Mouse (Mus musculus) hindbrain, postnatal 0 days (tissue): ENCODE results near the gene Bri3bp. TPM values are rescaled to one million over a fixed set of nuclear protein-coding genes. Genes with fewer than 3 reads are reported as not detected.

Experiments
- ATAC-seq: fragments of 200-750 bp; cut with Nextera tagmentation; 2 replicates; pipeline ENCODE4 v1.8.0; 2017; ENCODE audit warnings: mild to moderate bottlenecking, moderate TSS enrichment, moderate library complexity
- DNase-seq: peaks from one replicate; pipeline ENCODE4 v3.0.0-alpha.2; 2015; ENCODE audit warnings: low spot score
- H3K27ac ChIP-seq: fragments of 300-500 bp; sonication (generic); 2 replicates; pipeline ENCODE4 v1.5.1; 2014; ENCODE audit warnings: mild to moderate bottlenecking
- H3K27me3 ChIP-seq: fragments of 300-500 bp; sonication (generic); 2 replicates; pipeline ENCODE4 v1.6.1; 2014; ENCODE audit warnings: low read length, mixed read lengths; ENCODE audit not compliant: insufficient read depth
- H3K36me3 ChIP-seq: fragments of 300-500 bp; sonication (generic); 2 replicates; pipeline ENCODE4 v1.6.1; 2014; ENCODE audit warnings: low read length, mixed read lengths; ENCODE audit not compliant: insufficient read depth
- H3K4me1 ChIP-seq: fragments of 300-500 bp; sonication (generic); 2 replicates; pipeline ENCODE4 v1.6.1; 2014; ENCODE audit warnings: antibody characterized with exemption, low read length, mixed read lengths; ENCODE audit not compliant: insufficient read depth
- H3K4me2 ChIP-seq: fragments of 300-500 bp; sonication (generic); 2 replicates; pipeline ENCODE4 v1.6.1; 2014; ENCODE audit warnings: low read depth, mild to moderate bottlenecking, low read length, moderate library complexity, mixed read lengths
- H3K4me3 ChIP-seq: fragments of 300-500 bp; sonication (generic); 2 replicates; pipeline ENCODE4 v1.5.1; 2014; ENCODE audit warnings: low read length
- H3K9ac ChIP-seq: fragments of 300-500 bp; sonication (generic); replicated peaks from 2 replicates; pipeline ENCODE4 v1.6.1; 2014; ENCODE audit warnings: mild to moderate bottlenecking, low read length, moderate library complexity, mixed read lengths
- H3K9me3 ChIP-seq: fragments of 300-500 bp; sonication (generic); 2 replicates; pipeline ENCODE4 v1.6.1; 2016; ENCODE audit warnings: low read length, mixed read lengths
- CTCF ChIP-seq: IDR thresholded peaks from 2 replicates; pipeline ENCODE4 v1.5.1; 2016; ENCODE audit warnings: antibody characterized with exemption, control low read depth, low read depth
- WGBS: fragments of 180-500 bp; shearing (Covaris S2); extraction: QIAGEN DNeasy Blood & Tissue Kit; methylation state at CpG from one replicate; pipeline ENCODE4 v1.1.7; 2014; 5-methylcytosine and 5-hydroxymethylcytosine counted together
- polyA plus RNA-seq: library from polyadenylated mRNA; unstranded; fragments of >200 nt; fragmentation: Nextera tagmentation; extraction: Ambion mirVana; gene quantifications from 2 replicates; pipeline ENCODE4 v1.2.1, GENCODE M21; 2015
- total RNA-seq: library from RNA; depleted of rRNA; stranded (reverse); fragments of >200 nt; gene quantifications from 2 replicates; pipeline ENCODE4 v1.2.3, GENCODE M21; 2014

The Bri3bp gene
- total and polyA plus RNA-seq, 2 experiments from 2014 or later: 44.2 to 91.2 TPM

- DNase-seq: no peak
- no peak for TF ChIP-seq CTCF
- peaks cover 18% of the 10 kb centered on the region for H3K4me1 ChIP-seq
- H3K36me3 ChIP-seq: no peaks in the 10 kb centered on the region
- no peak overlapping the region for H3K9ac ChIP-seq
- H3K9me3 ChIP-seq: no peaks in the 10 kb centered on the region
- ATAC-seq: no peak
- 42% methylated on average over 3 of the region's 3 CpGs for WGBS
- no peak overlapping the region for H3K4me3 ChIP-seq
- H3K27me3 ChIP-seq: no peaks in the 10 kb centered on the region
- H3K4me2 ChIP-seq: 0 out of 2 replicates have a peak overlapping the region, but pooled peaks have one; percentile 49
- H3K27ac ChIP-seq: peak overlapping the region; percentile 99; the same call in 1 of the 2 replicates
Observed at GRCm38 (mm10) chr5:125395008-125395407, 46.4 kb upstream of the Bri3bp start.

DNA sequence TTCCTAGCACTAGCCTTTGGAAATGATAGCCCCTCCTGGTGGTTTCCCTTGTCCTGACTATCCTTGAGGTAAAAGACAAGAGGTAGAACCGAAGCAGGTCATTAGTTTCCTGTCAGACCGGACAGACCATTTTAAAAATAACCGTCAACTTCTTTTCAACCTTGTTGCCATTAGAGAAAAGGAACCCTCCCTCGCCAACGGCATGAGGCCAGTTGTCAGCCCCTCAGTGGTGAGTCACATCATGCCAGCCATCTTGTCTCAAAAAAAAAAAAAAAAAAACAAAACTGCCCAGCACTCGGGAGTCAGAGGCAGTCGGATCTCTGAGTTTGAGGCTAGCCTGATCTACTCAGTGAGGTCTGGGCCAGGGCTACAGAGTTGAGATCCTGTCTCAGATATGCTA lies 40.5 kb upstream of the Bri3bp start:
- no peak for DNase-seq
- Histone ChIP-seq H3K4me2 (no peak overlapping the region), H3K9me3 (no peaks in the 10 kb centered on the region), H3K27ac (no peak overlapping the region), H3K36me3 (no peaks in the 10 kb centered on the region), H3K4me3 (no peak overlapping the region), H3K27me3 (no peaks in the 10 kb centered on the region), H3K4me1 (no peaks in the 10 kb centered on the region), H3K9ac (no peak overlapping the region)
- no peak for TF ChIP-seq CTCF
- WGBS: 51% methylated on average over 7 of the region's 7 CpGs
- no peak for ATAC-seq

DNA sequence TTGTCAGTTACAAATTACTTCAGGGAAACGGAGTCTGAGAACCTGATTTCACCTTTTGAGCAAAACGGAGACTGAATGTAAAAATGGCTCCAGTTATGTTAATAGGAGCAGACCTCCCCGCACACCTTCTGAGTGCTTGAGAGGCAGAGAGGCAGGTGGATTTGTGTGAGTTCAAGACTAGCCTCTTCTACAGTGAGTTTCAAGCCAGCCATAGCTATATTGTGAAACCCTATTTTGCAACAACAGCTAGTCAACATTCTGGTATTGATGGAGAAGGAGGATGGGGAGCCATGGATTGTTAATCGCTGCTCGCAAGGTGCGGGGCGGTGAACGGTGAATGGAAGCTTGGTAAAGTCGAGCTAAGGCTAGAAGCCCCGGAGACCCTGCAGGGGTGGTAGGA lies 38.9 kb upstream of the Bri3bp start:
- no peak for DNase-seq
- no peak for TF ChIP-seq CTCF
- 61% methylated on average over 10 of the region's 10 CpGs for WGBS
- ATAC-seq: no peak
- peaks cover 6% of the 10 kb centered on the region for H3K4me1 ChIP-seq
- H3K9me3 ChIP-seq: no peaks in the 10 kb centered on the region
- no peaks in the 10 kb centered on the region for H3K27me3 ChIP-seq
- H3K4me2 ChIP-seq: no peak overlapping the region
- no peaks in the 10 kb centered on the region for H3K36me3 ChIP-seq
- no peak overlapping the region for H3K4me3 ChIP-seq
- no peak overlapping the region for H3K27ac ChIP-seq
- H3K9ac ChIP-seq: no peak overlapping the region

- Histone ChIP-seq H3K27me3 (no peaks in the 10 kb centered on the region), H3K9me3 (no peaks in the 10 kb centered on the region), H3K4me1 (peaks cover 6% of the 10 kb centered on the region), H3K9ac (no peak overlapping the region), H3K27ac (no peak overlapping the region), H3K4me3 (no peak overlapping the region), H3K36me3 (no peaks in the 10 kb centered on the region), H3K4me2 (no peak overlapping the region)
- ATAC-seq (no peak), DNase-seq (no peak)
- no peak for TF ChIP-seq CTCF
- WGBS: 67% methylated on average over 6 of the region's 6 CpGs
Observed at GRCm38 (mm10) chr5:125402991-125403390, 38.4 kb upstream of the Bri3bp start.

DNA sequence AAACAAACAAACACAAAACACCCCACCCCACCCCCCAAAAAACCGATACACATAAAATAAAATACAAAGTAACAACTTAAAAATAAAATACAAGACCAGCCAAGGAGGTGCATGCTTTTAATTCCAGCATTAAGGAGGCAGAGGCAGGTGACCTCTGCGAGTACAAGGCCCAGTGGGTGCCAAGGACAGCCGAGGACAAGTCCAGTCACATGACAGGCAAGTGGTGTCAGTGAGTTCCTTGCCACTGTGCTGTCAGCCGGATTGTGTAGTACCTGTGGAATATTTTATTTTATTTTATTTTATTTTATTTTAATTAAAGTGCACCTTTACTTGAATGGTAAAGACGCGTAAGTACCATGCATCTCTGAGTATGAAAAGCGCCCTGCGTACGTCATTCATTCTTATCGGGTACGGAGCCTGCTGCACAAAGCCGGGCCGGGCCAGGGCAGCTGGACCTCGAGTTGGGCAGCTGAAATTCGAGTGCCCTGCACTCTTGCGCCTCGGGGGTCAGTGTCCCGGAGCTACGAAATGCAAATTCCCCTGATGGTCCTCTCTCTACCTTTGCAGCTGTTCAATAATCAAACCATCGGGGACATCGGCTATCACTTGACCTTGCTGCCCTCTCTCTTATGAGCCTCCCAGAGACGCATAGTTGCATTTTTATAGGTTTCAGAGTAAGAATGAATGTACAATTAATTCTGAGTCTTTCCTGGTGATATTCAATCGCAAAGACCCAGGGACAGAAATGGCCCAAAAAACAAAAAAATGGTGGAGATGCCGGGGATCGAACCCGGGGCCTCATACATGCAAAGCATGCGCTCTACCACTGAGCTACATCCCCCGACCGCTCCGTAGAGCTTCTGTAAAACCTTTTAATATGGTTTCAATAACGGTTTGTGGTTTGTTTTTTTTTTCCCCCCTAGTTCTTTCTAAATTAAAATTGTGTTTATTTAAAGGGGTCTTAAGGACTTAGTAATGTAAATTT lies 37.6 kb upstream of the Bri3bp start:
- Histone ChIP-seq H3K4me2 (peak overlapping the region; percentile 83), H3K4me1 (peaks cover 6% of the 10 kb centered on the region), H3K4me3 (peak overlapping the region; percentile 46), H3K27ac (peak overlapping the region; percentile 76), H3K27me3 (no peaks in the 10 kb centered on the region), H3K9me3 (no peaks in the 10 kb centered on the region), H3K9ac (peak overlapping the region; percentile 44), H3K36me3 (no peaks in the 10 kb centered on the region)
- no peak for TF ChIP-seq CTCF
- peak; percentile 83 for DNase-seq
- WGBS: 11% methylated on average over 31 of the region's 31 CpGs
- no peak for ATAC-seq

DNA sequence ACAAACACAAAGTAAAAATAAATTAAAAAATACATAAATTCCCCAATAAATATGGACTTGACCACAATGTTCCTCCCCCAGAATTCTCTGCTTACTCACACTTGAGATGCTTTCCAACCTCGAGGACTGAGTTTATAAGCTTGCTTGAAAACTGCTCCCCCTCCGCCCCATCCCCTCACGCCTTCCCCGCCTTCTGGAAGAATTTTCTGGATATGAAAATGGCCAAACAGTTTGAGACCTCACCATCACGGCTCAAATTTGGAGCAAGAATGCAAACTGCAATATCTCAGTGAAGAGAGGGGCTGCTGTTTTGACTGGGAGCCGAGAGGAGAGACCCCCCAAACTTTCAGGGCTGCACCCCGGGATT lies 36.8 kb upstream of the Bri3bp start:
- Histone ChIP-seq H3K4me3 (peak overlapping the region; percentile 46), H3K9ac (peak overlapping the region; percentile 67), H3K36me3 (no peaks in the 10 kb centered on the region), H3K4me1 (peaks cover 6% of the 10 kb centered on the region), H3K9me3 (no peaks in the 10 kb centered on the region), H3K27me3 (no peaks in the 10 kb centered on the region), H3K27ac (peak overlapping the region; percentile 92), H3K4me2 (peak overlapping the region; percentile 83)
- peak; percentile 58 for DNase-seq
- TF ChIP-seq CTCF: no peak
- 1% methylated on average over 7 of the region's 7 CpGs for WGBS
- ATAC-seq: no peak
